Mouse (Mus musculus): ENCODE data around the gene Sarm1.

- TF ChIP-seq CTCF (IDR thresholded peaks at IDR 0.05; ENCODE audit: low read depth) (no peak), EP300 (IDR thresholded peaks at IDR 0.05; ENCODE audit: low read depth) (no peak)
These were observed 43.3 kb downstream of the Sarm1 start for GRCm38 (mm10) chr11:78454276-78454675.

Data from liver, postnatal 0 days (tissue).